Mouse (Mus musculus): ENCODE data around the gene Gm6583.
A peak's percentile ranks its signal among the peaks of the same experiment; 100 is the strongest.
"Not testable (repeated sequence)": the region's sequence is repeated elsewhere in the genome, so short reads cannot be mapped to it uniquely, and the experiment has no call there.

Gm6583 gene

DNA sequence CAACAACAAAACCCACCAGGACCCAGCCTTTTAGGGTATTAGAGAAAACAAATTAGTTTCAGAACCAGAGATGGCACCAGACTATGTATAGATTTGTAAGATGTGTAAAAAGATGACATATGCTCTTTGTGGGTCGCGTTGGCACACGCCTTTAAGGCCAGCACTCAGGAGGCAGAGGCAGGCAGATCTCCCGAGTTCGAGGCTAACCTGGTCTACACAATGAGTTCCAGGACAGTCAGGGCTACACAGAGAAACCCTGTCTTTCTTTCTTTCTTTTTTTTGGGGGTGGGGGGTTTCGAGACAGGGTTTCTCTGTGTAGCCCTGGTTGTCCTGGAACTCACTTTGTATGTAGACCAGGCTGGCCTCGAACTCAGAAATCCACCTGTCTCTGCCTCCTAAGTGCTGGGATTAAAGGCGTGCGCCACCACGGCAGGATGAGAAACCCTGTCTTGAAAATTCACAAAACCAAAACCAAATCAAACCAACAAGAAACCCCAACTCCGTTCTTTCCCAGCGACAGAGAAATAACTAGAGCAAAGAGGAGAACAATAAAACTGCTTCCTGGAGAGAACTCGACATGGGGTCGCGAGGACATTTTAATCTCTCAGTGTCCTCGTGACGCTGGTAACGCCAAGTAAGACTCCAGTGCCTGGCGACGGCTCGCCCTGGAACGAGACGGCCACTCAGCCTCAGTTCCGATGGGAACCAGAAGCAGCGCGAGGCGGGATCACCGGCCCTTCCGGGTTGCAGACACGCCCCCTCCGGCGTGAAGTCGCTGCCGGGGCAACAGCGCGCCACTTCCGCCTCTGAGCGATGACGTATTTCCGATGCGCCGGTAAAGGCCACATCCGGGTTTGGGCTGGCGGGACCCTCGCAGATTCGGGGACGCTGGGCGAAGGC lies 30.0 kb downstream of the Gm6583 start, which contains the start of gene Tfip11:
TSS of gene Tfip11 (plus strand) at position 813 of the 900 bp plus-strand sequence.
- peak; percentile 99 for DNase-seq (ENCODE audit: extremely low spot score, low spot score)

DNA sequence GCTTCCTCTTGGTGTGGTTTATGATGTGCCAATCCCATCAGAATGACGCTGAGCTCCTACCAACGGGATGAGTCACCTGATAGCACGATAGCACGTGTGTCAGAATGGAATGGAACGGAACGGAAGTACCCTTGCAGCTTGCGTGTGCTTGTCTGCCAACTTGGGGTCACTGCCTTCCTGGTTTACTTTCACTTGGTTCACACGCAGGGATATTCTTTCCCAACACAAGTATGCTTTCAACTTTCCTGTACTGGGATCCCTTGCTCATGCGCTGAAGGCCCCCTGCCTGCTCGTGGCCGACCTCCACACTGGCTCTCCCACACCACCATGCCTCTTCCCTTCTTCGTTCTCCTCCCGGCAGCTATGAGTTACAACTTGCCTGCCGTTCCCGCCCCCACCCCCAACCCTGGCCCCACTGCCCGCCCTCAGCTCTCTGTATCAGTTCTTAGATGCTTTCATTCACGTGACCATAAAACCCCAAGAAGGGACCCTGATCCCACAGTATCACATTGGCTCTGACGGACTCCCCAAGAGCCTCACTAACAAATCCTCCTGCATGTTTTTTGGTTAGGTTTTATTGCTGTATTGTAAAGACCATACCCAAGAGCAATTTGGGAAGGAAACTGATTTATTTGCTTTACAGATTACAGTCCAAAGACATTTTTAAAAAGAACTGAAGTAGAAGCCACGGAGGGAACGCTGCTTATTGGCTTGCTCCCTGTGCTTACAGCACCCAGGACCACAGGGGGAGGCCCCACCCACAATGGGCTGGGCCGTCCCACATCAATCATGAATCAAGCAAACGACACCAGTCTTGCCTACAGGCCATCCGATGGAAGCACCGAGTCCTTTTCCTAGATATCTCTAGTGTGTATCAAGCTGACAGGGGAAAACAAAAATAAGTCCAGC lies 30.9 kb downstream of the Gm6583 start:
- peak; percentile 28 for DNase-seq (ENCODE audit: extremely low spot score, low spot score)

DNA sequence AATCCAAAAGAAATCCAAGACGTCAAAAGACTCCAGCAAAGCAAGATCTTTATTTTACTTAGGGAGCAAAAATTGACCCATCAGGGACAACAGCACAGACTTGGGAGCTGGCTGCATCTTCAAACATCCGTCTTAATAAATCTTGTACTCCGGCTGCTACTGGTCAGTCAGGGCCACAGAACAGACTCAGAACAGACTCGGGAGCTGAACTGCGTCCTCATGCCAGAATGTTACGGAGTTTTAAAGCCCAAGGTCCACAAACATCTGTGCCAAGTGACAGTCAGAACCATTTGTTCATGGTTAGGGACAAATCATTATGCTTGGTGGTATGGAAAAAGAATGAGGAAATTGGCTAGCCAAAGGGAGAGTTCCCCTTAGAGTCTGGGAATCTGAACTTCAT lies 32.6 kb downstream of the Gm6583 start:
- no peak for DNase-seq (ENCODE audit: extremely low spot score, low spot score)

DNA sequence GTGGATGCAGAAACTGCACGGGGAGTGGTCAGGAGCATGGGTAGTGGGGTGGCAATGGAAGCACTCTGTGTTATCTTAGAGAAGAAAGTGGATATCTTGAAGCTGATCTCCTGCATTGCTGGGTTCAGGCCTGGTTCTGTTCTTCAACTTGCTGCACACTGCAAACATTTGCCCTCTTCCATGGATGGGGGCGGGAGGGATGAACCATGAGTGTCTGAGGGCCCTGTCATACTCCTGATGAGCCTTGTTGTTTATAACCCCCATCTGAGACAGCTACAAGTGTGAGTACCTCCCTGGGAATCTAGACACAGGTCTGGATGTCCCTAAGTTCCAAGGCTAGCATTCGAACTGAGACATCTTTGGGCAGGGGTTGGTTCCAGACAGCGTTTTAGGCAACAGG lies 34.5 kb downstream of the Gm6583 start:
- DNase-seq (ENCODE audit: extremely low spot score, low spot score) = no peak

DNA sequence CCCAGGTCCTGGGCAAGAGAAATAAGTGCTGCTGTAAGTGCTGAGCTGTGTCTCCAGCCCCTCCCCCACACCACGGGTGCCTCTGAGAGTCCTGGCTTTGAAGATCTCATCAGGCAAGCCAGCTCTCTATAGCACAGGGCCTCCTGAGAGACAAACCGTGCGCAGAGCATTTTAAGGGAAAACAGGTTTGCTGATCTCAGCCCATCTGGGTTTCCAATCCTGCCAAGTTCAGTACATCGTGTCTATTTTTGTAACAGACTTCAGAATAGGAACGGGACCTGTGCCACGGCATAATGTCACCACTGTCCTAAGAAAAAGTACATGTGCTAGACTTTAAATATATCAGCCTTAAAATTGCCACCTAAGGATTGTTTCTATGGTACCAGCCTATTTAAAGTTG lies 34.9 kb downstream of the Gm6583 start:
- DNase-seq (ENCODE audit: extremely low spot score, low spot score) = no peak

DNA sequence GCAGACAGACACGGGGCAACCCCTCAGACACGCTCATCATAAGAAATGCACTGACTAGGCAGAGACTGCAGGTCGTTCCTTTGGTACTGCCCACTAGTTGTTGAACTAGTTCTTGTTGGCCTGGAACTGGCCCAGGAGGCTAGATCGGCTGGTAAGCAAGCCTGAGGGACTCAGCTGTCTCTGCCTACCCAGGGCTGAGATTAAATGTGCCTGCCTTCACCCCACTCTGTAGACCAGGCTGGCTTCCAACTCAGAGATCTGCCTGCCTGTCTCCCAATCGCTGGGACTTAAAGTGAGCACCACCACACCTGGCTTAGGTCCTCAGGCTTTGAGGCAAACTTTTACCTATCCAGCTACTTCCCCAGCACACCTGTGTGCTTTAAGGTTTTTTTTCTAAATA lies 35.5 kb downstream of the Gm6583 start:
- DNase-seq (ENCODE audit: extremely low spot score, low spot score) = no peak

DNA sequence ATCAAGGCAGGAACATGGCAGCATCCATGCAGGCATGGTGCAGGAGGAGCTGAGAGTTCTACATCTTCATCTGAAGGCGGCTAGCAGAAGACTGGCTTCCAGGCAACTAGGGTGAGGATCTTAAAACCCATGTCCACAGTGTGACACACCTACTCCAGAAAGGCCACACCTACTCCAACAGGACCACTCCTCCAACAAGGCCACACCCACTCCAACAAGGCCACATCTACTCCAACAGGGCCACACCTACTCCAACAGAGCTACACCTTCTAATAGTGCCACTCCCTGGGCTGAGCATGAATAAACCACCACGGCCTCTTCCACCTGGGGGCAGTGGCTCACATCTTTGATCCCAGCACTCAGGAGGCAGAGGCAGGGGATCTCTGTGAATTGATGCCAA lies 36.5 kb downstream of the Gm6583 start:
- not testable (repeated sequence) for DNase-seq (ENCODE audit: extremely low spot score, low spot score)

DNA sequence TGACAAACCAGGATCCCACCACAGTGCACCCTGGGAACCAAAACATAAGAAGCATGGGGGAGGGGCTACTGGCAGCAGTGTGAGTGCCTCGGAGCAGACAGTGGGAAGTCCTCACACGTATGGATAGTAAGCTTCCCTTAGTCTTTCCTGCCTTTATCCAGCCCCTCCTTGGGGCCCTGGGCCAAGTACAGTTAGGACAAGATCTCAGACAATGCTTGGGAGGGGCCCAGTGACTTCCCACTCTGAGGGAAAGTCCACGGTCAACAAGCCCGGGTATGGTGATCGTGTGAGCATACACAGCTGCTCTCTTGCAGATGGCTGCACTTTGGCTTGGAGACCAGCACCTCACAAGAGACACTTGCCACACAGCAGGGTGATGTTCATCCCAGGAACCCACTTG lies 38.5 kb downstream of the Gm6583 start:
- DNase-seq (ENCODE audit: extremely low spot score, low spot score) = no peak

DNA sequence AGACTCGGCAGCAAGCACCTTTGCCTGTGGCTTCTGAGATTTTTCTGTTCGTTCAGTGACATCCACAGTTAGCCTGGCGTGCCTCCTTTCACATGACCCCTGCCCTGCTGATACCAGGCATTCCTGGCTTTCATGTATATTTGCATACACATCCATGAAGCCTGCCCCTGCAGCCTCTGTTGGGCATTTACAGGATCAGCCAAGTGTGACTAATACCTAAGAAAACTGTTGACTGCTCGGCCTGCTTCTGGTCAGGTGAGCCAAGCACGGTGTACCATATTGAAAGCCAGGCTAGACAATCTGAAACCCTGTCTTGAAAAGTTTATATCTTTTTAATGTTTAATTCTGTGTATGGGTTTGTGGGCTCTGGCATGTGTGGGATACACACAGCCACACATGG lies 39.4 kb downstream of the Gm6583 start:
- no peak for DNase-seq (ENCODE audit: extremely low spot score, low spot score)

DNA sequence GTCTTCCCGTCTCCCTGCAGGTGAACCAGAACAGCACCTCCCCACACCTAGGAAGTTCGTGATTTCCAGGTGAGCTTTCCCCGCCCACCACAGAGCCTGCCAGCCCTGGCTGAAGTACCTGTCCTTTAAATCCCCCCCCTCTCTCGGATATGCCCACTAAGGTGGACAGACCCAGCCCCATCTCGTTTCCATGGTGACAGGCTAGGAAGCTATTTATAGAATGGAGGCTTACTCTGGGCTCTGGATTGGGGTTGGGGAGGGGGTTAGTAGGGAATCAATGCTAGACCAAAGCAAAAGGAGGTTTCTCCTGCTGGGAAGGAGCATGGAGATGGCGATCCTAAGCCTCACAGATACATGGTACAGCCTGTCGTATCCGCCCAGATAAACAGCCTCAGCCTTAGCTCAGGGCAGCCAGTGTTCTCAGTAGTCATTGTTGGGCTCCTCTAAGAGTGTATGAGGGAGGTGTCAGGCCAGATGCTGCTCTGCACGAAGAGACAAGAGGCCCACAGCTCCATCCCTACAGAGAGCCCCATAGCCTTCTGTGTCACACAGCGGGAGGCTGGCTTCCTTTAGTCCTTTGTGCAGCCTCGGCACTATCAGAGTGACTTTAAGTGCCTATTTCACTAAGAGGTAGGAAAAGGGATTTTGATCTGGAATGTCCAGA lies 42.5 kb downstream of the Gm6583 start:
- DNase-seq (ENCODE audit: extremely low spot score, low spot score) = no peak

DNA sequence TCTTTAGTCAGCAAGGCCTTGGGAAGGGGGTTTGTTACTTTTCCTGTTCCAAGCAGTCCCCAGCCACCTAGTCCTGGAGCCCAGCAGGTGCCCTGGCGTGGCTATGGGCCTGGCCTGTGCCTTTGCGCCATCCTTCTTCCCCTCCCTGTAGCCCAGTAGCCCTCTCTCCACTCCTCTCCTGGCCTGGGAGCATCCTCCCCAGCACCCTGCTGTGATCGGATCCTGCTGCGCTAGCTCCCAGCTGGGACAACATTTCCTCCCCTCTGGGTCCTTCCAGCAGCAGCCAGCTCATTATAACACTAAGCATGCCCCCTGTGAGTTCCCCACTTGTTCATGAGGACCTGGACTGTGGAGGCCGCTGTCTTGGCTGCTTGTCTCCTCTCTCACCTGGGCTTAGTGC lies 50.0 kb downstream of the Gm6583 start:
- no peak for DNase-seq (ENCODE audit: extremely low spot score, low spot score)
